Mouse (Mus musculus) neural tube, embryonic 14.5 days (tissue): Measurements from ENCODE around the gene Gabpb2. TPM values are rescaled to one million over a fixed set of nuclear protein-coding genes. Genes with fewer than 3 reads are reported as not detected.

Source experiments
- ATAC-seq: fragments of 200-750 bp; cut with Nextera tagmentation; 2 replicates; pipeline ENCODE4 v1.8.0; 2017; ENCODE audit warnings: low read depth, mild to moderate bottlenecking, moderate TSS enrichment, moderate library complexity
- H3K27ac ChIP-seq: fragments of 300-500 bp; sonication (generic); 2 replicates; pipeline ENCODE4 v1.5.1; 2014; ENCODE audit warnings: low read depth, mild to moderate bottlenecking, control low read depth, low read length, moderate library complexity, mixed read lengths
- H3K27me3 ChIP-seq: fragments of 300-500 bp; sonication (generic); 2 replicates; pipeline ENCODE4 v1.6.1; 2014; ENCODE audit warnings: low read length; ENCODE audit not compliant: control insufficient read depth, insufficient read depth
- H3K36me3 ChIP-seq: fragments of 300-500 bp; sonication (generic); 2 replicates; pipeline ENCODE4 v1.6.1; 2014; ENCODE audit warnings: low read length, mixed read lengths; ENCODE audit not compliant: control insufficient read depth, insufficient read depth
- H3K4me1 ChIP-seq: fragments of 300-500 bp; sonication (generic); 2 replicates; pipeline ENCODE4 v1.6.1; 2014; ENCODE audit warnings: low read length; ENCODE audit not compliant: control insufficient read depth, insufficient read depth
- H3K4me2 ChIP-seq: fragments of 300-500 bp; sonication (generic); 2 replicates; pipeline ENCODE4 v1.6.1; 2014; ENCODE audit warnings: mild to moderate bottlenecking, low read depth, low read length, control low read depth
- H3K4me3 ChIP-seq: fragments of 300-500 bp; sonication (generic); 2 replicates; pipeline ENCODE4 v1.5.1; 2014; ENCODE audit warnings: low read depth, low read length, control low read depth, mixed read lengths
- H3K9ac ChIP-seq: fragments of 300-500 bp; sonication (generic); replicated peaks from 2 replicates; pipeline ENCODE4 v1.6.1; 2014; ENCODE audit warnings: low read depth, mild to moderate bottlenecking, control low read depth, low read length, mixed read lengths
- H3K9me3 ChIP-seq: fragments of 300-500 bp; sonication (generic); 2 replicates; pipeline ENCODE4 v1.6.1; 2016; ENCODE audit warnings: low read length; ENCODE audit not compliant: control insufficient read depth
- WGBS: fragments of 180-500 bp; shearing (Covaris S2); extraction: QIAGEN DNeasy Blood & Tissue Kit; methylation state at CpG from one replicate; pipeline ENCODE4 v1.1.7; 2014; 5-methylcytosine and 5-hydroxymethylcytosine counted together
- polyA plus RNA-seq: library from polyadenylated mRNA; unstranded; fragments of >200 nt; fragmentation: Nextera tagmentation; extraction: Ambion mirVana; gene quantifications from 2 replicates; pipeline ENCODE4 v1.2.1, GENCODE M21; 2014

The Gabpb2 gene
- polyA plus RNA-seq, 1 experiment from 2014 or later = 4.7 TPM

GRCm38 (mm10) chr3:95210585-95210984 is 7.1 kb downstream of the Gabpb2 start:
- H3K27me3 ChIP-seq = no peaks in the 10 kb centered on the region
- H3K4me1 ChIP-seq = no peaks in the 10 kb centered on the region
- no peak overlapping the region for H3K4me3 ChIP-seq
- no peaks in the 10 kb centered on the region for H3K9me3 ChIP-seq
- ATAC-seq = no peak
- no peak overlapping the region for H3K27ac ChIP-seq
- 52% methylated on average over 2 of the region's 2 CpGs for WGBS
- no peak overlapping the region for H3K4me2 ChIP-seq
- peaks cover 9% of the 10 kb centered on the region; the same call in 1 of the 2 replicates for H3K36me3 ChIP-seq
- no peak overlapping the region for H3K9ac ChIP-seq

GRCm38 (mm10) chr3:95208286-95208685 is 9.4 kb downstream of the Gabpb2 start:
- no peak overlapping the region for H3K27ac ChIP-seq
- H3K36me3 ChIP-seq = peaks cover 17% of the 10 kb centered on the region; the same call in 1 of the 2 replicates
- no peak for ATAC-seq
- no peaks in the 10 kb centered on the region for H3K4me1 ChIP-seq
- H3K9me3 ChIP-seq = no peaks in the 10 kb centered on the region
- H3K9ac ChIP-seq = no peak overlapping the region
- H3K4me3 ChIP-seq = no peak overlapping the region
- 90% methylated on average over 4 of the region's 4 CpGs for WGBS
- no peak overlapping the region for H3K4me2 ChIP-seq
- no peaks in the 10 kb centered on the region for H3K27me3 ChIP-seq

GRCm38 (mm10) chr3:95203880-95204279 is 13.8 kb downstream of the Gabpb2 start:
- no peak overlapping the region for H3K4me2 ChIP-seq
- ATAC-seq = no peak
- H3K27ac ChIP-seq = no peak overlapping the region
- 92% methylated on average over 6 of the region's 6 CpGs for WGBS
- no peaks in the 10 kb centered on the region for H3K4me1 ChIP-seq
- no peak overlapping the region for H3K9ac ChIP-seq
- H3K27me3 ChIP-seq = no peaks in the 10 kb centered on the region
- H3K36me3 ChIP-seq = peaks cover 33% of the 10 kb centered on the region
- H3K4me3 ChIP-seq = no peak overlapping the region
- H3K9me3 ChIP-seq = no peaks in the 10 kb centered on the region

- peaks cover 30% of the 10 kb centered on the region for H3K36me3 ChIP-seq
- H3K4me3 ChIP-seq = no peak overlapping the region
- H3K9ac ChIP-seq = no peak overlapping the region
- no peak overlapping the region for H3K4me2 ChIP-seq
- 84% methylated on average over 2 of the region's 2 CpGs for WGBS
- no peaks in the 10 kb centered on the region for H3K27me3 ChIP-seq
- no peak overlapping the region for H3K27ac ChIP-seq
- ATAC-seq = no peak
- H3K9me3 ChIP-seq = no peaks in the 10 kb centered on the region
- H3K4me1 ChIP-seq = no peaks in the 10 kb centered on the region
Observed at GRCm38 (mm10) chr3:95200562-95200961, 17.2 kb downstream of the Gabpb2 start.

GRCm38 (mm10) chr3:95200132-95200531 is 17.6 kb downstream of the Gabpb2 start:
- ATAC-seq = no peak
- Histone ChIP-seq H3K9me3 (no peaks in the 10 kb centered on the region), H3K4me1 (no peaks in the 10 kb centered on the region), H3K9ac (no peak overlapping the region), H3K4me2 (no peak overlapping the region), H3K27me3 (no peaks in the 10 kb centered on the region), H3K4me3 (no peak overlapping the region), H3K36me3 (peaks cover 30% of the 10 kb centered on the region), H3K27ac (no peak overlapping the region)
- WGBS = 89% methylated on average over 7 of the region's 7 CpGs

- no peak overlapping the region for H3K9ac ChIP-seq
- H3K4me2 ChIP-seq = no peak overlapping the region
- peaks cover 22% of the 10 kb centered on the region for H3K36me3 ChIP-seq
- H3K27ac ChIP-seq = no peak overlapping the region
- H3K27me3 ChIP-seq = no peaks in the 10 kb centered on the region
- 78% methylated on average over 1 of the region's 1 CpGs for WGBS
- H3K9me3 ChIP-seq = no peaks in the 10 kb centered on the region
- no peaks in the 10 kb centered on the region for H3K4me1 ChIP-seq
- no peak for ATAC-seq
- H3K4me3 ChIP-seq = no peak overlapping the region
Observed at GRCm38 (mm10) chr3:95199101-95199500, 18.6 kb downstream of the Gabpb2 start.

- no peak for ATAC-seq
- H3K27ac ChIP-seq = no peak overlapping the region
- no peaks in the 10 kb centered on the region for H3K4me1 ChIP-seq
- peaks cover 19% of the 10 kb centered on the region; the same call in 1 of the 2 replicates for H3K36me3 ChIP-seq
- no peak overlapping the region for H3K4me3 ChIP-seq
- H3K27me3 ChIP-seq = no peaks in the 10 kb centered on the region
- 91% methylated on average over 2 of the region's 2 CpGs for WGBS
- no peak overlapping the region for H3K9ac ChIP-seq
- no peaks in the 10 kb centered on the region for H3K9me3 ChIP-seq
- H3K4me2 ChIP-seq = no peak overlapping the region
Observed at GRCm38 (mm10) chr3:95195772-95196171, 21.9 kb downstream of the Gabpb2 start.

GRCm38 (mm10) chr3:95194721-95195135 is 23.0 kb downstream of the Gabpb2 start:
- peaks cover 13% of the 10 kb centered on the region; the same call in 1 of the 2 replicates for H3K36me3 ChIP-seq
- no peaks in the 10 kb centered on the region for H3K4me1 ChIP-seq
- ATAC-seq = no peak
- 83% methylated on average over 6 of the region's 6 CpGs for WGBS
- no peak overlapping the region for H3K9ac ChIP-seq
- H3K4me2 ChIP-seq = no peak overlapping the region
- H3K4me3 ChIP-seq = no peak overlapping the region
- no peak overlapping the region for H3K27ac ChIP-seq
- H3K27me3 ChIP-seq = no peaks in the 10 kb centered on the region
- no peaks in the 10 kb centered on the region for H3K9me3 ChIP-seq

- H3K27ac ChIP-seq = no peak overlapping the region
- H3K9ac ChIP-seq = no peak overlapping the region
- no peak overlapping the region for H3K4me3 ChIP-seq
- peaks cover 28% of the 10 kb centered on the region for H3K36me3 ChIP-seq
- WGBS = 92% methylated on average over 6 of the region's 6 CpGs
- no peak overlapping the region for H3K4me2 ChIP-seq
- ATAC-seq = no peak
- no peaks in the 10 kb centered on the region for H3K27me3 ChIP-seq
- H3K9me3 ChIP-seq = no peaks in the 10 kb centered on the region
- H3K4me1 ChIP-seq = no peaks in the 10 kb centered on the region
Observed at GRCm38 (mm10) chr3:95186888-95187287, 30.8 kb downstream of the Gabpb2 start.
